Mouse (Mus musculus) stomach, postnatal 0 days (tissue): ENCODE data around the gene Taar7d.

ENCODE experiments used
- CTCF ChIP-seq: IDR thresholded peaks from 2 replicates; pipeline ENCODE4 v1.5.1; 2016; ENCODE audit warnings: antibody characterized with exemption, low read depth, mild to moderate bottlenecking, moderate library complexity
- EP300 ChIP-seq: optimal IDR thresholded peaks from 2 replicates; pipeline ENCODE3; 2016; ENCODE audit warnings: antibody characterized with exemption

- TF ChIP-seq CTCF (no peak), EP300 (no peak)
Measured at GRCm38 (mm10) chr10:24006442-24006841, 20.6 kb upstream of the Taar7d start.
